Mouse (Mus musculus): ENCODE results near the gene Sytl2. TPM values are rescaled to one million over a fixed set of nuclear protein-coding genes. Genes with fewer than 3 reads are reported as not detected.
A peak's percentile ranks its signal among the peaks of the same experiment; 100 is the strongest.

The Sytl2 gene
- polyA plus RNA-seq, 1 experiment from 2014 or later, result 9.1 TPM

DNA sequence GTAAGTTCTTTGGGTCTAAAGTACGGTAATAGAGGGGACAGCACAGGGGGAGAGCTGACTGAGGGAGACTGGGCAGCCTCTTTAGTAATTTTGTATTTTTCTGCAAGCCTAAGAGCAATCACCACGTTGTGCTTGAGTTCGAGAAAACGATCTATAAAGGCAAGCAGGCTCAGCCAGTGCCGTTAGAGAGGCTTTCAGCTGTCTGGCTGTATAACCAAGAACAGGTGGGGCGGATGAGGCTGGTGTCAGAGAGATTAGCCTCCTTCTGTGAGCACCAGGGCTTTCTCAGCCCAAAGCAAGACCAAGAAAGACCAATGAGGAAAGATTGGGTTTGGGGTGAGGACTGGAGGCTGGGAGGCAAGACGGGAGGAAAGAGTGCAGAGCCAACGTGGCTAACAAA is 21.2 kb upstream of the Sytl2 start:
- H3K27ac ChIP-seq (replicated peaks), result no peak overlapping the region
- ATAC-seq (ENCODE audit: low read depth), result no peak
- no peak overlapping the region for H3K9ac ChIP-seq
- H3K4me1 ChIP-seq (replicated peaks), result no peaks in the 10 kb centered on the region
- no peaks in the 10 kb centered on the region for H3K36me3 ChIP-seq
- H3K9me3 ChIP-seq, result no peaks in the 10 kb centered on the region
- H3K4me2 ChIP-seq, result no peak overlapping the region
- 72% methylated on average over 8 of the region's 8 CpGs for WGBS
- no peak overlapping the region for H3K4me3 ChIP-seq
- no peaks in the 10 kb centered on the region for H3K27me3 ChIP-seq

DNA sequence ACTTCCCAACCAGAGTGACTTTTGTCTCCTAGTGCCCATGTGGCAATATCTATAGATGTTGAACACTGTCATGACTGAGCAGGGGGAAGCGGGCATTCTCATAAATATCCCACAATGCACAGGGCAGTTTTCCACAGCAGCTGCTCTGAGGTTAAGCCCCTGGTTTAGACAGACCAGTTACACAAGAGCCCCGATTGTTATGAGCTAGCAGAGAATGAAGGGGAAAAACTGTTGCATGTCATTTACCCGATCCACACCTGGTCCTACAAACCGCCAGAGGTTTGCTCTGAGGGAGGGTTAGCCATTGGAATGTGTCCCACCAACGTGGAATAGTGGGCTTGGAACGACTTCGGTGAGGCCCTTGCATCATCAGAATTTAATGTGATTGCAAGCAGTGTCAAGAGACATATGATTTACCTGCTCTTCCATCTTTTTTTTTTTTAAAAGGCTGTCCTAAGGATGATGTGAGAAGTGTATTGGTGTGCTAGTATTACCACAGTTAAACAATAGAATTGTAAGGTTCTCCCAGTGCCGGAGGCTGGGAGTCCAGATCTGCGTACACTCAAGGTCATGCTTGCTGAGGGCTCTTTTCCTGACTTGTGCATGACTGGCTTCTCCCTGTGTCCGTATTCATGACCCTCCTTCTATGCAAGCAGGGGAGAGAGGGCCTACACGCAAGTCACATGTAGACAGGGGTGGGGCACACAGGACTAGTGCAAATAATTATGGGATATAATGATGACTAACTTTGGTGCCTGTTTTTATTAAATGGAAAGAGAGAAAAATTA is 20.1 kb upstream of the Sytl2 start:
- Histone ChIP-seq H3K4me3 (no peak overlapping the region), H3K4me2 (no peak overlapping the region), H3K9me3 (no peaks in the 10 kb centered on the region), H3K27ac (replicated peaks) (no peak overlapping the region), H3K4me1 (replicated peaks) (no peaks in the 10 kb centered on the region), H3K9ac (no peak overlapping the region), H3K27me3 (no peaks in the 10 kb centered on the region), H3K36me3 (no peaks in the 10 kb centered on the region)
- WGBS, result 80% methylated on average over 11 of the region's 11 CpGs
- no peak for ATAC-seq (ENCODE audit: low read depth)

DNA sequence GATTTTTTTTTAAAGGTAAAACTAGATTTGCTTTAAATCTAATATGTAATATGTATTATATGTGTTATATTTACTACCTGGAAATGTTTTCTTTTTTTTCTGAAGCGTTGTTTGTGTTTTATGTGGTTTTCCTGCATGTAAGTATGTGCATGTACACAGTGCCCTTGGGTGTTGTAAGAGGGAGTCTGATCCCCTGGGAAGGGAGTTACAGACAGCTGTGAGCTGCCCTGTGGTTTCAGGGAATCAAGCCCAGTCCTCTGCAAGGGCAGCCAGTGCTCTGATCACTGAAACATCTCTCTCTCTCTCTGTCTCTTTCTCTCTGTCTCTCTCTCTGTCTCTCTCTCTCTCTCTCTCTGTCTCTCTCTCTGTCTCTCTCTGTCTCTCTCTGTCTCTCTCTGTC is 19.3 kb upstream of the Sytl2 start:
- ATAC-seq (ENCODE audit: low read depth), result no peak
- no peaks in the 10 kb centered on the region for H3K36me3 ChIP-seq
- no peak overlapping the region for H3K9ac ChIP-seq
- no peak overlapping the region for H3K4me3 ChIP-seq
- no peaks in the 10 kb centered on the region for H3K4me1 ChIP-seq (replicated peaks)
- 94% methylated on average over 1 of the region's 1 CpGs for WGBS
- no peaks in the 10 kb centered on the region for H3K9me3 ChIP-seq
- no peaks in the 10 kb centered on the region for H3K27me3 ChIP-seq
- no peak overlapping the region for H3K4me2 ChIP-seq
- H3K27ac ChIP-seq (replicated peaks), result no peak overlapping the region

DNA sequence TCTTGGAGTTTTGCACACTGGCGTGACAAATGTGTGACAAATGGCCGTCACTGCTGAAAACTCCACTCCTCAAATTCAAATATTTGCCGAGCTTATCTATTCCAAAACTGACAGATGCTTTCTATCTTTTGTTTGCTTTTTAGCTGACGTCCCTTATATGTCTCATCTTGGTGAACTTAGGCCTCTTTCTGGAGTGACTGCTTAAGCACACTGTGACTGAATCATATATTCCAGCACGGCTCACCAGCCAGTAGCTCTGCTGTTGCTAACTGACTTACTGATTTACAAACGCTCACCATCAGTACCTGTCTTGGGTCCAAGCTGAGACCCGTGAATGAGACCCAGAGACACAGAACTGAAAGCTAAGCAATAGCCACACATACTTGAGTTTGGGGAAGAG is 17.3 kb upstream of the Sytl2 start:
- WGBS, result 73% methylated on average over 7 of the region's 7 CpGs
- H3K4me1 ChIP-seq (replicated peaks), result no peaks in the 10 kb centered on the region
- no peak overlapping the region for H3K4me2 ChIP-seq
- H3K9me3 ChIP-seq, result no peaks in the 10 kb centered on the region
- H3K27ac ChIP-seq (replicated peaks), result no peak overlapping the region
- H3K9ac ChIP-seq, result no peak overlapping the region
- no peaks in the 10 kb centered on the region for H3K36me3 ChIP-seq
- no peak overlapping the region for H3K4me3 ChIP-seq
- ATAC-seq (ENCODE audit: low read depth), result no peak
- no peaks in the 10 kb centered on the region for H3K27me3 ChIP-seq

DNA sequence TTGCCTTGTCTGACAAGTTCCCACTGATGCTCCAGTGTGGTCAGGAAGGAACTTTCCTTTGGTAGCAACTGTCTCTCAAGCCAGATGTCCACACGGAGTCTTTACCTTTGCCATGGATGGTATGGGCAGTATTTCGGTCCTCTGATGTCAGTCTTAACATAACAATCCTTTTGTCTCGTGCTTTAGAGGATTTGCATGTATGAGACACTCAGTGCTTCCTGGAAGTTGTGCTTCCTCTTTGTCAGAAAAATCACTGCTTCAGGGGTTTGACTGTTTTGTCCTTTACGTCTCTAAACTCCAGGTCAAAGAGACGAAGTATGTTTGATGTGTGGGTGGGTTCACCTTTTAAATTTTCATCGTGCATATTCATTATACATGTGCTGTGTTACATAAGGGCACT is 10.2 kb upstream of the Sytl2 start:
- H3K27me3 ChIP-seq, result no peaks in the 10 kb centered on the region
- H3K4me1 ChIP-seq (replicated peaks), result no peaks in the 10 kb centered on the region
- H3K4me2 ChIP-seq, result no peak overlapping the region
- H3K9me3 ChIP-seq, result no peaks in the 10 kb centered on the region
- no peak overlapping the region for H3K9ac ChIP-seq
- no peak overlapping the region for H3K27ac ChIP-seq (replicated peaks)
- H3K4me3 ChIP-seq, result no peak overlapping the region
- H3K36me3 ChIP-seq, result no peaks in the 10 kb centered on the region
- ATAC-seq (ENCODE audit: low read depth), result no peak
- WGBS, result 80% methylated on average over 6 of the region's 6 CpGs

DNA sequence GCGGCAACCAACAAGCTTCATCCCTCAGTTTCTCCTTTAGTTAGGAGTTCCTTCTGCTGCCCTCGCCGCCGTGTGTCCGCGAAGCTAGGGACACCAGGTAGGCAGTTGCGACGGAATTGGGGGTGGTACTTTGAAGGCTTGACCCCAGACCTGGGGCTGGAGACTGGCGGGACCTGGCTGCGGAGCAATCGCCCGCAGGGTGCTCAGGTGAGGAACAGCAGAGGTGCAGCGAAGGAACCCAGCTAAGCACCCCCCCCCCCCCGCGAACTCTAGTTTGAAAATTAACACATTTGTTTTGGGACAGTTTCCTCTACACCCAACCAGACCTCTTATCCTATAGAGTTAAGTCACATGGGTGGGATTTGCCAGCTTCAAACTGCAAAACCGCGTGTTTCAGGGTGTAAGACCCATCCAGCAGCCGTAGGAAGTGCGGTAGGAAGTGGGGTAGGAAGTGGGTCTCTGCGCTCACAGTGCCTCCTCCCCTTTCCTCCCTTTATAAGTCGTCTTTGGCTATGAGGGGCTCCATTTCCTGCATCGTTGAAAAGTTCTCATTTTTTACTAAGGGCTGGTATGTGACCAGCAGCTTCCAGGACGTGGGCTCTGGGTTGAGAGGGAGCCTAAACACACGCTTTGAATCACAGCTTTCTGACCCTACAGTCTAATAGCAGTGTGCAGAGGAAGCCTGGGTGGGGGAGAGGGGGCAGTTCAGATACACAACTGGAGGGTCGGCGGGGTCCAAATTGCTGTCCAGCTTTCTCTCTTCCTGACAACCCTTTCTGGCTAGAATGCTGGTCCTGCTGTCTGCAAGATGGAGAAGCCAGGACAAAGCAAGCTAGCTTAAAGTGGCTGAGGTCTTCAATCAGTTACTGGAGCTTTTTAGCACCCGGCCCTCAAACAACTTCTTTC is 848 bp downstream of the Sytl2 start:
- H3K36me3 ChIP-seq, result no peaks in the 10 kb centered on the region
- peaks cover 13% of the 10 kb centered on the region for H3K4me1 ChIP-seq (replicated peaks)
- 4% methylated on average over 27 of the region's 27 CpGs for WGBS
- peaks cover 51% of the 10 kb centered on the region for H3K27me3 ChIP-seq
- H3K4me2 ChIP-seq, result peak overlapping the region; percentile 98
- H3K4me3 ChIP-seq, result peak overlapping the region; percentile 59
- peak overlapping the region; percentile 75 for H3K9ac ChIP-seq
- no peaks in the 10 kb centered on the region for H3K9me3 ChIP-seq
- no peak overlapping the region for H3K27ac ChIP-seq (replicated peaks)
- ATAC-seq (ENCODE audit: low read depth), result peak; percentile 60; the same call in 1 of the 2 replicates

DNA sequence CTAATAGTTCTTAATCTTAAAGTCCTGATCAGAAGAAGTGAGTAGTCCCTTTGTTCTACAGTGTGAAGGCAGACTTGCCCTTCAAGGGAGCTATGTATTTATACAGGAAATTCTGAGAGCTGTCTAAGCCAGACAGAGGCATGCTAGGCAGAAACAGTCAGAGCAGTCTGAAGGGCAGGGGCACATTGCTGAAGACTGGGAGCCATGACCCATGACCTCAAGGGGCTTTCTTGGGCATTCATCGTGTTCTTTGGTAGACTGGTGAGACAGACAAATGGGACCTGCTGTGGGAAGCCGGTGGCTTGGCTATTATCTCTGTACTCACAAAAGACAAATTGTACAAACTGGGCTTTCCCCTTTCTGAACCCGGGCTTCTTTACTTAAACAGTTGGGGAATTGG is 4.0 kb downstream of the Sytl2 start:
- Histone ChIP-seq H3K4me1 (replicated peaks) (peaks cover 13% of the 10 kb centered on the region), H3K9me3 (no peaks in the 10 kb centered on the region), H3K36me3 (no peaks in the 10 kb centered on the region), H3K4me2 (no peak overlapping the region), H3K27me3 (peaks cover 37% of the 10 kb centered on the region), H3K27ac (replicated peaks) (no peak overlapping the region), H3K9ac (no peak overlapping the region), H3K4me3 (no peak overlapping the region)
- ATAC-seq (ENCODE audit: low read depth), result no peak
- WGBS, result 6% methylated on average over 3 of the region's 3 CpGs

DNA sequence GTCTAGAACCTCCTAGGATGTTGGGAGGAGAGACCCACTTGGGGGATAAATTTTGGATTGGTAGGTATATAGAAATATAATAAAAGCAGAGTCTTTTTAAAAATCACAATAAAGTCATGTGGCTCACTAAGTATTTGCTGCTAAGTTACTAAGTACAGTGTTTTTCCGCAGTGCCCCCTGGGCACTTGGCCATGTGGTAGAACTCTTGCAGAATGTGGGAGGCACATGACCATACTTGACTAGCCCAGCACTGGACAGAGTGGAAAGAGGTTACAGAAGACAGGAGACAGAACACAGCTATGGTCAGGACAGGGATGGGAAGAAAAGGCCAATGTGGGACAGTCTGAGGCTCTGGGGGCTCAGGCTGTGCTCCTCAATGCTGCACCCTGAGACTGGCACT is 4.9 kb downstream of the Sytl2 start:
- Histone ChIP-seq H3K9ac (no peak overlapping the region), H3K4me3 (no peak overlapping the region), H3K36me3 (no peaks in the 10 kb centered on the region), H3K4me2 (no peak overlapping the region), H3K27me3 (peaks cover 32% of the 10 kb centered on the region), H3K27ac (replicated peaks) (no peak overlapping the region), H3K9me3 (no peaks in the 10 kb centered on the region), H3K4me1 (replicated peaks) (peaks cover 11% of the 10 kb centered on the region)
- 82% methylated on average over 1 of the region's 1 CpGs for WGBS
- ATAC-seq (ENCODE audit: low read depth), result no peak

DNA sequence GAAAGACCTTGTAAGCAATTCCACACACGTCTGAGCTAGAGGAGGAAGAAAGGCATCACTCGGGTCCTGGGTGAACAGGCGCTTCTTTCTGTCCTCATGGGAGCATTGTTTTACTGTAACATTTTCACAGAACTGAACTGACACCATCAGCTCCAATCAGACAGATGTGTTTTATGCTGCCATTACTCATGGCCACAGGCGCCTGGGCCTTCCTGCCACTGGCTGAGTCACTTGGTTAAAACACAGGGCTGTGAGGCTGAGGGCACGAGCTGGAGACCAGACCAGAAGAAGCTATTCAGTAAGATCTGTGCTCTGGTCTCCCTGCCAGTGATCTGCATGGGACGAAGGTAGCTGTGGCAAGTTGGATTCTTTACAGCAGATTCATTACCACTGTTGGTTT is 6.0 kb downstream of the Sytl2 start:
- Histone ChIP-seq H3K27me3 (peaks cover 25% of the 10 kb centered on the region), H3K4me1 (replicated peaks) (peaks cover under 1% of the 10 kb centered on the region), H3K36me3 (no peaks in the 10 kb centered on the region), H3K9ac (no peak overlapping the region), H3K4me3 (no peak overlapping the region), H3K9me3 (no peaks in the 10 kb centered on the region), H3K27ac (replicated peaks) (no peak overlapping the region), H3K4me2 (no peak overlapping the region)
- no peak for ATAC-seq (ENCODE audit: low read depth)
- 65% methylated on average over 6 of the region's 6 CpGs for WGBS

DNA sequence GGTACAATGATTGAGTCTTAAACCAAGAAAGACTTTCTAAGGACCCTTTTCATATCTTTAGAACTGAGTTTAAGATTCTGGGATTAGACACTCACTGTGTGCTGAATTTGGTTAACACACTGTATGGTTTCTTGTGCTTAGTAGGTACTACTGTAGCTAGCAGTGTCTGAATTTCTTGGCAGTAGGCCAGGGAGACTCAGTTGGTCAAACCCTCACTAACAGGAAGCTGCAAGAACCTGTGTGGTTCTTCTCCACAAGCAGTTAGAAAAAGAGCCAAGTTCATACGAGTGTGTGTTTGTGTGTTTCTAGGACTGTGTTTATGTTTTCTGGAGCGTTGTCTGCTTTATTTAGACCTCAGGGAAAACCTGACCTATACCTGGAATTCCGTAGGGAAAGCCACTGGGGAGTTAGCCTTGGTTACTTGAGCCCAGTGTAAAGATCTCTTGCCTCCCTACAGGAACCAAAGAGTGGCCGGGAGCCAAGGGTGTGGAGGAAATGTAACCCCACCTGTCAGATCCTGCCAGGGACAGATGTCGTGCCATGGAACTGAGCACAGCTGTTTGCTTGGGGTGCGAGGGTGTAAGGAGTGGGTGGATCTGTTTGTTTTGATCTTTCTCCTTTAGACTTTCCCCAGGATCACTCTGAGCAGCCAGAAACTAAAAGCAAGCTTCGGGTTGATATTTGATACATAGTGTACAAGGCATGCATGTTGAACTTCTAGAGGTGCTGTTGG is 10.3 kb downstream of the Sytl2 start:
- H3K4me3 ChIP-seq, result no peak overlapping the region
- H3K36me3 ChIP-seq, result no peaks in the 10 kb centered on the region
- H3K4me1 ChIP-seq (replicated peaks), result no peaks in the 10 kb centered on the region
- no peaks in the 10 kb centered on the region for H3K9me3 ChIP-seq
- no peak overlapping the region for H3K27ac ChIP-seq (replicated peaks)
- WGBS, result 70% methylated on average over 7 of the region's 7 CpGs
- no peak overlapping the region for H3K9ac ChIP-seq
- no peak overlapping the region for H3K4me2 ChIP-seq
- ATAC-seq (ENCODE audit: low read depth), result no peak
- no peaks in the 10 kb centered on the region for H3K27me3 ChIP-seq

DNA sequence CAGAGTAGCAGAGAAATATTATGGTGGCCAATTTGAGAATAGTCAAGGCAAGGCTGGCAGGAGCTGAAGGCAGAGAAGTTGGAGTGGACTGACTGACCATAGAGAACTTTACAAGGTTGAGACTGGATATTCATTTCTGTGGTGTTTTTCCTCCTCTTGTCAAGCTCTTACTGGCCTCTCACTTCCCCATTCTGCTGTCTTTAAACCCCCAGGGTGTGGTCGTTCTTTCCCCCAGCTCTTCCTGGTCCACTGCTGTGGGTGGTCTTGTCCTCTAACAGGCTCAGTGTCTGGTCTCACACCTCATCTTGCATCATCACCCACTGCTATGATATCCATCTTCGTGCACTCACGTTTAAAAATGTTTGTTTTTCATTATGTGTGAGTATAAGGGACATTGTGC is 11.4 kb downstream of the Sytl2 start:
- H3K9me3 ChIP-seq, result no peaks in the 10 kb centered on the region
- H3K4me1 ChIP-seq (replicated peaks), result no peaks in the 10 kb centered on the region
- no peak overlapping the region for H3K4me2 ChIP-seq
- H3K27me3 ChIP-seq, result no peaks in the 10 kb centered on the region
- H3K9ac ChIP-seq, result no peak overlapping the region
- H3K4me3 ChIP-seq, result no peak overlapping the region
- no peak overlapping the region for H3K27ac ChIP-seq (replicated peaks)
- no peak for ATAC-seq (ENCODE audit: low read depth)
- 78% methylated on average over 3 of the region's 3 CpGs for WGBS
- no peaks in the 10 kb centered on the region for H3K36me3 ChIP-seq

DNA sequence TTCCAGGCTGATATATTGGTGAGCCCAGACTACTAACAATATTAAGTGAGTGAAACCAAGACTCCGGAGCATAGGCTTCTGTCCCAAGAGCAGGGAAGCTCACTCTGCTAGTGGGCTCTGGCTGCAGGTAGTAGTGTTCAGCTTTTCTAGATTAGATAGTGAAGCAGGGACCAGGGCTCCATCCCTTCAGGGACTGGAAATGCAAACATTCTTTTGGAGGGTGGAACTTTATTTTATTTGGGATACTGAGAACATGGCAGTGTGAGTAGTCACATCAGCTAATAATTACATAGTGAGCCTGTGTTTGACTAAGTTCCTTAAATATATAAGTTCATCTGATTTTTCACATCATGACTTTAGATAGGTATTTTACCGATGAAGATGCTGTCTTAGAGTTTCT is 14.8 kb downstream of the Sytl2 start:
- Histone ChIP-seq H3K27me3 (no peaks in the 10 kb centered on the region), H3K4me3 (no peak overlapping the region), H3K36me3 (no peaks in the 10 kb centered on the region), H3K4me2 (no peak overlapping the region), H3K27ac (replicated peaks) (no peak overlapping the region), H3K4me1 (replicated peaks) (no peaks in the 10 kb centered on the region), H3K9ac (no peak overlapping the region), H3K9me3 (no peaks in the 10 kb centered on the region)
- 91% methylated on average over 2 of the region's 2 CpGs for WGBS
- ATAC-seq (ENCODE audit: low read depth), result no peak

Data from neural tube, embryonic 13.5 days (tissue).